Mouse (Mus musculus): ENCODE data around the gene Tmem190.
A peak's percentile ranks its signal among the peaks of the same experiment; 100 is the strongest.

The Tmem190 gene

DNA sequence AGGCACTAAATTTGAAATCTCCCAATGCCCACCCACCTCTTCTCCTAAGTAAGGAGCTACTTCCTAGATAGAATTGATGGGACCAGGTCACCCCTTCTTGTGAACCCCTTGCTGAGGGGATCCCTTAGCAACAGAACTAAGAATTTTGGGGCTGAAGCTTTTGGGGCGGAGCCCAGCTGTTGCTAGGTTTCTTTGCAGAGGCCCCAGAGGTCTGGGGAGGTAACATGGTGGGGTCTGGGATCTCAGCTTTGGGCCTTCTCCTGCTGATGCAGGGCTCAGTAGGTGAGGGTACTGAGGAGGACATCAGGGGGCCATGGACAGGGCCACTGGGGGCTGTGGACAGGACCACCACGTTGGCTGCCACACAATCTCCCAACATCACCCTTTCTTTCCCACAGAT is at the start of gene Tmem190, which contains the start of gene Il11:
TSS of gene Tmem190 (plus strand) at position 179 of the 400 bp plus-strand sequence.
TSS of gene Il11 (minus strand) at position 101 of the 400 bp plus-strand sequence.
- no peak for DNase-seq (ENCODE audit: low spot score in 2 of 2)

DNA sequence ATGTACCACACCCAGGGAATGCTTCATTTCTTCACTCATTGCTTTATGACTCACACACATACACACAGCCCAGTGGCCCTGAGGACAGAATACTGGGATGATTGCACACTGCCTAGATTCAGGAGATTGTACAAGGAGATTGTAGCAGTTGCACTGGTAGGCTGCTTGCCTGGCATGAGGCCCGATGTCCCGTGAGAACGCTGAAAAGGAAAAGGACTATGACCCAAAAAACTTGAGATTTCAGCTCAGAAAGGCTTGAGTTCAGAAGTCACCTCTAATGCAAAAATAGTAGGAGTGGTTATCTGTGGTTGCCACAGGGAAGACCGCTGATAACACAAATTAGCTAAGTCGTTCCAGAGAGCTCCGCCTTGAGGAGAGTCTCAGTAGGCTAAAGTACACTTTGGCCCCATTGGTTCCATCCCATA is 49.8 kb upstream of the Tmem190 start:
- DNase-seq (ENCODE audit: low spot score in 2 of 2): no peak

DNA sequence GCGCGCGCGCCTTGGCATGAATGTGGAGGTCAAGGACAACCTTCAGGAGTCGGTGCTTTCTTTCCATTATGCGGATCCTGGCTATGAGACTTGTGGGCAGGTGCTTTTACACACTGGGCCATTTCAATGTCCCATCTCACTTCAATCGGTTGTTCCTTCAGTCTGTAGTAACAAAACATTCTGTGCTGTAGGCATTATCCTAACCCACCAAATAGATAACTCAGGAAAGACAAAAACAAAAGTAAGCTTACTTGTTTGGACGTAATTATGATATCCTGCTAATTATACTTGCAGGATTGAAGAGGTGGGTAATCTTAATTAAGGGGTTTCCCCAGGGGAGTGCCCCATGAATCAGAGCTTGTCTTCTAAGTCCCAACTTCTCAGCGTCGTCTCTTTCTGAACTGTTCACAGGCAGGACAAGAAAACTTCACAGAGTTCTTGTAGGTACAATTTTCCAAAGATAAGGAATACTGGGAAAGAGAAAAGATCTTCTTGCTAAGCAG is 43.6 kb upstream of the Tmem190 start:
- DNase-seq (ENCODE audit: low spot score in 2 of 2): no peak

DNA sequence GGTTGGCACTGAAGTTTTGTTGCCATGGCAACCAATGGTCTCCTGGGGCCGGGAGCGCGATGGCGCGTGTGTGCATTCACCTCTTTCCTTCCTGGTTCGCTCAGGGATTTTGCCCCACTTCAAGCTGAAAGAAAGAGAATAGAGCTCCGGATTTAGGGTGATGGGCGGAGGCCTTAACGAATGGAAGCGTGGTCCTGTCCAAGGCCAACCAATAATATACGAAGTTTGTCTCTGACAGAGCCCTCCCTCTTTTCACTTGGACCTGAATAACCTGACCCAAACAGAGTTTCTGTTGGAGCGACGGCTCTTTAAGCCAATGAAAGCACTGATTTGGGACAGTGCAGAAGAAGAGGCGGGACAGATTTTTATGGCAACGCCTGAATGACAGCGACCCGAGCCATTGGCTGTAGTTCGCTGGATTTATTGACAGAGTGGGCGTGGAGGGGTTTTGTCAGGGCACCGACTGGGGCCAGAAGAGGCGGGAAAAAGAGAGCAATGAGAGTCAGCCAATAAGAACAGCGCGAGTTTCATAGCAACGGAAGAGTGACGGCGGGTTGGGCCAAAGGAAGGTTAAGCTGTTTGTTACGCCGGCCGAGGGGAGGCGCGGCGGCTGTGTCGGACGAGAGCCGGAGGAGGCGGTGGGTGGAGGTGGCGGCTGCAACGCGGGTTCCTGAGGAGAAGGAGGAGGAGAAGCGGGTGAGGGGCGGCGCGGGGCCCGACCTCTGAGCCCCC is 43.0 kb upstream of the Tmem190 start, which contains the start of gene Kmt5c:
TSS of gene Kmt5c (plus strand) at position 572 of the 732 bp plus-strand sequence.
- DNase-seq (ENCODE audit: low spot score in 2 of 2): peak; percentile 100

DNA sequence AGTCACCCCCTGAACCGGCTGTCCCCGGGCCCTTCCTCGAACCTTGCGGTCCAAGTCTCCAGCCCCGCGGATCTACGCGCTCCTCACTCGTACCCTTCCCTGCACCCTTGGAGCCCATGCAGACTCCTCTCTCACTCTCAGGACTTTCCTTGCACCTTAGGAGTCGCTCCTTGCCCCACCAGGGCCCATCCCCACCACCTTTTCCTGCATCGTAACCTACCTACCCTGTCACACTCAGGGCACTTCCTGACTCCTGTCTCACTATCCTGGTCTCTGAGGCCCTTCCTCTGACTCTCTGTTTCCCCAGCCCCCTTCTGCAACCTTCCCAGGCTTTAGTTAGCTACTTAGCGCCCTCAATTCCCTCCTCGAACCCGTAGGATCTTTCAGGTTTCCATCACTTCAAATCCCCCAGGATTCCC is 42.4 kb upstream of the Tmem190 start:
- no peak for DNase-seq (ENCODE audit: low spot score in 2 of 2)

DNA sequence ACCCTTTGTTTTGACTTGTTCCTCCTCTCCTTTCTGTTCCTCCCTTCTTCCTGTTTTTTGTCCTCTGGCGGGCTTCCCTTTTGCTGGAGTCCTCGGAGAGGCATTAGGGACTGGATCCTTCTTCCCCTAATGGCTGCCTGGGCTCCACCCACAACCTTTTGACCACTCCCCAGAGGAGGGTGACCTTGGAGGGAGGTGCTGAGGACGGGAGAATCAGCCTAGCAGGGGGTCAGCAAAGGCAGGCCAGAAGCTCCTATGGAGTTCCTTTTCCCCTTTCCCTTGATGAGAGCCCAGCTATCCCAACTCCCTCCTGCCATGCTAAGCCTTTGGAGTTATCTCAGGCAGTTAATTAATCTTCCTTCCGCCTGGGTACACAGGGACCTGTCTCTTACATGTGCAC is 41.6 kb upstream of the Tmem190 start:
- DNase-seq (ENCODE audit: low spot score in 2 of 2): peak; percentile 55 to 65

DNA sequence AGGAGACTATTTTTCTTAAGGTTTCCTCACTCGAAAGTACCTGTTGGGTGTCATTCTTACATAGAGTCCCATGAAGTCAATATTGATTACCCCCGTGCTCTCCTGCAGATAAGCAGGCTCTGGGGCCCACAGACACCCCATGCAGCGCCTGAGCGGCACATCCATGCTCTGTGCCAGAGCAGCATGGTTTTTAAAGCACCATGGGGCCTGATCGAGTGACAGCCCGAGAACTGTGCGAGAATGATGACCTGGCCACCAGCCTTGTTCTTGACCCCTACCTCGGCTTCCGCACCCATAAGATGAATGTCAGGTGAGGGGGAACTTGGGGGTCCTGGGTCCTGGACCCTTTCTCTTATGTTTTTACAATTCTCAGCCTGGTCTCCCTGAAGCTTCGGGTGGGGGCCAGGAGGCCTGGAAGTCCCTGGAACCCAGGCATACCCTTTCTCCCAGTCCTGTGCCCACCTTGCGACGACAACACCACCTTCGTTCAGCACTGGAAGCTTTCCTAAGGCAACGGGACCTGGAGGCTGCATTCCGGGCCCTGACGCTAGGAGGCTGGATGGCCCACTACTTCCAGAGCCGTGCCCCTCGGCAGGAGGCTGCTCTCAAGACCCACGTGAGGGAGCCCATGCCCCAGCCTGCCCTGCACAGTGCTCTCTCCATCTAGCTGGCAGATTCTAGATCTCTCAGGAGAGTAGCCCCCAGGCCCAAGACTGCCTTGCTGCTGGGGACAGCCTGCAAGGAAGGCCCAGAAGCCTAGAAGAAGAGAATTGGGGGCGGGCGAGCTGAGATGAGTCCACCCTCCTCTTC is 40.9 kb upstream of the Tmem190 start:
- no peak for DNase-seq (ENCODE audit: low spot score in 2 of 2)

DNA sequence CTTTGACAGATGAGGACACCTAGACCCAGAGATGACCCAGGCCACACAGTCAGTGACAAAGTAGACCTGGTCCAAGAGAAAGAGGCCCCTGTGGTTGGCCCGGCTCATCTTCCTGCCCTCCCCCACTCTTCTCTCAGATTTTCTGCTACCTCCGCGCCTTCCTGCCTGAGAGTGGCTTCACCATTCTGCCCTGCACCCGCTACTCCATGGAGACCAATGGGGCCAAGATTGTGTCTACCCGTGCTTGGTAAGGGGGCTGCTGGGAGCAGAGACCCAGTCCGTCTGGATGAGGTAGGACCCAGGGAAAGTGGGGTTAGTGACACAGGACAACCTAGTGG is 40.3 kb upstream of the Tmem190 start:
- DNase-seq (ENCODE audit: low spot score in 2 of 2): no peak

DNA sequence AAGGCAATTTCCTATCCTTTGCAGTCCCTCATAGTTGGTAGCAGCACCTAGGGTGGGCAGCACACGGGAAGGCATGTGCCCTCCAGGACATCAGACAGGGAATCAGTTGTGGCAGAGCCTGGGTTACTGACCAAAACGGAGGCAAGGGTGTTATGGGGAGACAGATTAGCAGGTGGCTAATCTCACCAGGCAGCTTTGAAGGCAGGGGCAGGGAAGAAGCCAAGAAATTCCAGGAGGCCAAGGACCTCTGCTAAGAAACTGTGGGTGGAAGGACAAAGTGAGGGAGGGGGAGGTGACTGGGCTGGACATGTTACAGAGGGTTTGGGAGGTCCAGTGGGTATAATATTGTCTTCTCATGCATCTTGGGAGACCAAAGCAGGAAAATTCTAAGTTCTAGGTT is 39.4 kb upstream of the Tmem190 start:
- no peak for DNase-seq (ENCODE audit: low spot score in 2 of 2)

DNA sequence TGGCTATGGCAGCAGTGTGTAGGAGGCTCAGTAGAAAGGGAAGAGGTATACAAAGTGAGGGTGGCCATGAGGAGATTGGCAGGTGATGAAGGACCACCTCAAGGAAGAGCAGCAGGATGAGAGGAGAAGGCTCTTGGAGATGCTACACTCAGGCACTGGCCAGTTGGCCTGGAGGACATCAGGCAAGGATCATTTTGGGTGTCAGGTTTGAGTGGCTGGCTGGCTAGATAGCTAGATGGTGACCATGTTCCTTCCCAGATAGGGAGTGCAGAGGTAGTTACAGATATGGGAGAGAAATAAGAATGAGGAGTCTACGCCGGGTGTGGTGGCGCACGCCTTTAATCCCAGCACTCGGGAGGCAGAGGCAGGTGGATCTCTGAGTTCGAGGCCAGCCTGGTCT is 37.9 kb upstream of the Tmem190 start:
- no peak for DNase-seq (ENCODE audit: low spot score in 2 of 2)

DNA sequence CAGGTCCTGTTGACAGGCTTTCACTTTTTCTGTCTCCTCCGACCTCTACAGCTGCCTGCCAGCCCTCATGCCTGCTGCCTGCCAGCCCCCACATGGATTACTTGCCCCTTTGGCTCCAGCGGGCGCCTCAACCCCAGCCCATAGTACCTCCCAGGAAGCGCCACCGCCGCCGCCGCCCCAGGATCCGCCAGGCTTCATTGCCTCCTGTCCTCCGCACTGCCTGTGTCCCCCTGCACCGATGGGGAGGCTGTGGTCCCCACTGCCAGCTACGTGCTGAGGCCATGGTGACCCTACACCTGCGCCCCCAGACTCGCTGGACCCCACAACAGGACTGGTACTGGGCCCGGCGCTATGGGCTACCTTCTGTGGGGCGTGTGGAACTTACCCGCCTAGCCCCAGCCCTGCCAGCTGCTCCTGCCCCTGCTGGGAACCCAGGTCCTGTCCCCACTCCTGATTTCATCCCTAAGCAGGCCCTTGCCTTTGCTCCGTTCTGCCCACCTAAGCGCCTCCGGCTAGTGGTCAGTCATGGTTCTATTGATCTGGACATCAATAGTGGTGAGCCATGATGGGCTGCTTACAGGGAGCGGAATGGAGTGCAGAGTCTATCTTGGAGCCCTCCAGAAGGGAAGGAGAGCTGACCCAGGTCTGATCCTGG is 36.3 kb upstream of the Tmem190 start:
- no peak for DNase-seq (ENCODE audit: low spot score in 2 of 2)

DNA sequence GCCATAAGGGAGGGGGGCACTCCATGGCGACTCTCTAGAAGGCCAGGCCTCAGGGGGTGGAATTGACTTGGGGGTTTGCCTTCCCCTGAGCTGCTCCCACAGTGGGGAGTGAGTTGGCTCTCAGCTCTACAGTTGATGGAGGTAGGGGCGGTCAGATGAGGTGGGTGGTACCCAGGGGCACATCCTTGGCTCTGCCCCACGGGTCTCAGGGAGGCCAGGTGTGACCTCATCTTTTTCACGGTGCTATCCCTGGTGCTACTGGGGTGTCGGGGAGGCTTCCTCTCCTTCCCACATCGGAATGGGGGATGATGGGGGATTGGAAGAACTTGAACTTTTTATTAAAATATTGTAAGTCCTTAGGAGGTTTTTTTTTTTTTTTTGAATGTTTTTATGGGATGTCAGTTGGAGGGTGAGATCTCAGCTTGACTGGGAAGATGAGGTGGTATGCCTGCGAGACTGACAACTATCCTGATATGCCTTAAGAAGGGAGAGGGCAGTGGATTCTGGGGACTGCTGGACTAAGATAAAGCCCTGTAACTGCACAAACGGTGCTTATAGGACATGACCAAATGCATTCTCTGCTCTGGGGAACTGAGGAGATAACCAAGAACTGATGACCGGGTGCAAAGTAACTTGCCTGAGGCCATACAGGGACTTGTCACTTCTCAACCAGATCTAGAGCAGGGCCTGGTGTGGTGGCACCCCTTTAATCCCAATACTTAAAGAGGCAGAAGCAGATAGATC is 35.4 kb upstream of the Tmem190 start:
- DNase-seq (ENCODE audit: low spot score in 2 of 2): no peak

DNA sequence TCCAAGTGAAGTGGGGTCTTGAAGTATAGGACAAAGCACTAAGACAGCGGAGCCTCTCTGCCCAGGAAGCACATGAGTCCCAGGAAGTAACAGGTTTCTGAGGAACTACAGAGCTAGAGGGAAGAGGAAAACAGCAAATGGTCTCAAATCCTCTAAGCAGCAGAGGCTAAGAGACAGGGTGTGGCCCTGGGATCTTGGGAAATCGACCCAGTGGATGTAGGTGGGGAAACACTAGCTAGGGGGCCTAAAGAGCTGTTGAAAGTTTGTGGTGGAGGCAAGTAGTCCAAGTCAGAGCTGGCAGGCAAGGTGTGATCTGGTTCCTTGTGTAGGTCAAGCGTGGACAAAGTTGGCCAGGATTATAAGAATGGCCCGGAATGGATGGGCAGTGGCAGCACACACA is 34.4 kb upstream of the Tmem190 start:
- no peak for DNase-seq (ENCODE audit: low spot score in 2 of 2)

DNA sequence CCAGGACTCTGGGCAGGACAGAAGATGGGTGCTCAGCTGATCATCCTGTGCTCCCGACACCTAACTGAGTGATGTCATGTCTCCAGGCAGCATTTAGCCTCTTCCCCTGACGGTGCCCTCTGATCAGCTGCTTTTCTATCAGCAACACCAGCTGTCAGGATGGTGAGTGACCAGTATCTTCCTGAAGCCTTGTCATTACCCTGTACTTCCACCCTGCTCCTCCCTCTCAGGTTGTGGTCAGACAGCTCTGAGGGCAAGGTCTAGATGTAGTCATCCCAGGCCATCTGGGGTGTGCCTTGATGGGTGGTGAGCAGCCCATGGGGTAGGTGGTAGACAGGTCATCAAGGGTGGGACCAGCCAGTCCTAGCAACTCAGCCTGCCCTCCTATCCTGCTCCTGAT is 33.6 kb upstream of the Tmem190 start:
- DNase-seq (ENCODE audit: low spot score in 2 of 2): no peak

DNA sequence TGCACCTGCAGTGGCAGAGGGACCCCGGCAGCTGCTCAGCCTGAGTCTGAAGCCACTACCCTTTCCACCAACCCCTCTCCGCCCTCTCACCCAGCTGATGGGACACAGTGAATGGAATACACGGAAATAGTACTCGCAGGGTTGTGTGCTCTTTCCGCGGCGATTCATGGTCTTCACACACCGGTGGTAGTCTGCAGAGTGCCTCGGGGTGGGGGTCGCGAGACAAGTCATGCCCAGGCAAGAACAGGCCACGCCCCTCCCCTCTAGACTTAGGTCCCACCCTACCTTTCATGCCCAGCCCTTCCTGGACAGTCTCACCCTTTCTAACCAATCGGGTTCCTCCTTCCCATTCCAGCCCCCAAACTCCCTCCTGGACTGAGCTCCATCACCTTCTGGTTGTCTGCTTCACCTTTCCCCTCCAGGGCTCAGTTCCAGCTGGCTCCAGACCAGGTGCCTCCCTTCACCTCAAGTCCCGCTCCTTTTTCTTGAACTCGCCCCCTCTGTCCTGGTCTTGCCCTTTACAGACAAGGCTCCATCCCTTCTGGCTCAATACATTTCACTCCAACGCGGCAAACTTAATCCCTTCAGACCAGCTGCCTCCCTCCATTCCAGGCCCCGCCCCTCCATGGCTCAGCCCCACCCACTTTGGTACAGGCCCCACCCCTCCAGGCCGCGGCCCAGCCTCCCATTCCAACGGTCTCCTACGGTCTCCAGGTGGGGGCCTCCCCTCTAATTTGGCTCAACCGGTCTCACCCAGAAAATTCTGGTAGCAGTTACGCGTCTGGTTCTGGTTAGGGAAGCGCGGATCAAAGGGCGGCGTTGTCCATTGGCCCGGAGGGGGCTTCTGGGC is 30.5 kb upstream of the Tmem190 start:
- peak in 1 of 2 experiments; percentile 29 for DNase-seq (ENCODE audit: low spot score in 2 of 2)

DNA sequence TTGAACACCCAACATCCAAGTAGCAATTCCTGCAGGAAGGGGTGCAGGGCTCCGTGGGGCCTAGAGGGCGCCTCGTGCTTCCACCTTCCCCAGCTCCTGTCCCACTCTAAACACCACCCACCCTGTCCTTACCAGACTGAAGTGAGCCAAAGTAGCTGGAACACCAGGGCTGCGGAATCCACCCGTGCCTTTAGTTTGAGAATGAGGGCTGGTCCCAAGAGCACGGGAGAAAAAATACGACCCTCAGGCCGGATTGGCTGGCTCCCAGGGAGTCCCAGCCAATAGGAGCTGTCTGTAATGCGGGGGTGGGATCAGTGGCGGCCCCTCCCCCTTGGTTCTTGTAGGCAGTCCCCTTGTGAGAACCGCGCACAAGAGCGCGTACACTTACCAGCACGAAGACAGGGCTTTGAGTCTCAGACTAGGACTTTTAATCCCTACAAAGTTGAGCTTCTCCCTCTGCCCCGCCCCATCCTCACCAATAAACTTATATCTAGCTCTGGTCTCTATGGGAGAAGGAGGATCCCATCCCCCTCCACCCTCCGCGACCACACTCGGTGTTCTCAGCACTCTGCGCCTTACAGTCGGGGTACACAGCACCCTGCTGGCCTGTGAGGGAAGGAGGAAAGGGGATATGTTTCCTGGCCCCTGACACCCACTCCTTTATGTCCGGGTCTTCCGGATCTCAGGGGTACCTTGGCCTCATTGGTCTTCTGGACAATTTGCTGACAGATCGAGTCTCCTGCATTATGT is 29.7 kb upstream of the Tmem190 start, which contains the start of gene Cox6b2:
TSS of gene Cox6b2 (minus strand) at position 274 of the 750 bp plus-strand sequence.
- peak; percentile 90 for DNase-seq (ENCODE audit: low spot score in 2 of 2)

DNA sequence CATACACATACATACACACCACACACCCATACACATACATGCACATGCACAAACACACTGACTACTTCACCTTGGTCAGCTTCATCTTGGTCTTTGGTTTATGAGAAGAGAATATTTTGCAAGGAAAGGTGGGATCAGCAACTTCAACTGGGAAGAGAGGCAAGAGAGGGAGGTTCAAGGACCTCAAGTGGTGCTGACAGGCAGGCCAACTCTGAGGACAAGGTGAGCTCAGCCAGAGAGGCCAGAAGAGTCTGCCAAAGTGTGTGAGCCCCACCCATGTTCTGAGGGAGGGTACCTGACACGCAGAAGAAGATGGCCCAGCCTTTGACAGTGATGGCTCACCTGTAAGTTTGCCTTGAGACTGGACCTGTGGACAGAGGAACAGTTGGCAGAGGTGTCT is 23.1 kb upstream of the Tmem190 start:
- DNase-seq (ENCODE audit: low spot score in 2 of 2): no peak

DNA sequence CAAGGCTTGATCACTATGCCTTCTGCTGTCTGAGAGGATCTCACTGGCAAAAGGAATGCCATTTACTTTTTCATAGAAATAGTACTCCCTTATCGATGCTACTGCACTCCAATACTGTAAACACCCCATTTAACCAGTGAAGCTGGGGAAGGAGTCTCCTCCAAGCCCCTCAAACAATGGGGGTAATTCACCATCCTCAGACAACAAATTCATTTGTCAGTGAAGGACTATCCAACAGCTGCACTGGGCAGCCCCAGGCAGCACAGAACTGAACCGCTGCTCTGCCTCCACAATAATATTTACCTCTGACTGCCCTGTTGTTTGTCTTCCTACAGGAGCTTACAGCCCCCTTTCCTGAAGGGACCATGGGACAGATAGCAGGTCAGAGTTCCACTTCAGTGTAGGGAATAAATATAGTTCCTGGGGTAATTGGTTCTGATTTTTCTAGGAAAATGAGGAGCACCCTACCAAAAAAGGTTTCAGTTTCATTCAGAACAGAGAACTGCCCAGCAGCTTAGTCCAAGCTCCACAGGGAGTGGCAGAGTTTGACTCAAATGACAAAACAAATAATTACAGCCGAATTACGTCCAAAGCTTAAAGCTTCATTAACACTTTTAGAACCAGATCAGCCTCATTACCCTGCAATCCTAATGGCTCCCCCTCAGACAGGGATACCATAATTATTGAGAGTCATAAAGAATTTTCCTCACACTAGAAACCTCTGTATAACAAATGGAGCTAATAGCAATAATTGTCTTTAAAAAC is 17.6 kb upstream of the Tmem190 start:
- no peak for DNase-seq (ENCODE audit: low spot score in 2 of 2)

DNA sequence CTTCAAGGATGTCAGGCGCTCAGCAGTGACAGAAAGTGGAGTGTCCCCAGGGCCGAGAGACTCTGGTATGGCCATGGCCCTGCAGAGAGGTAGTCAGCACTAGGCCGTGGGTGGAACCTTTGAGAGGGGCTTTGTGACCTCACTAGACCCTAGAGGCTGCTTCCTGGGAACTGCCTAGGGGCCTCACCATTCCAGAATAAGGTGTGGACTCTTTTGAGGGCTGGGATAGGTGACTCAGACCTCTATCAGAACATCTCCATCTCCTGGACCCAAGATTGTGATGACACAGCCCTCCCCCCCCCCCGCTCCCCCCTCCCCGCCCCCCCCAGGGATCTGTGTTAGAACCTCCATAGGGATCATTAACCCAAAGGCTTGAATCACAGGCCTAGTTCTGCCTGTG is 11.5 kb upstream of the Tmem190 start, which contains the start of gene Fam71e2:
TSS of gene Fam71e2 (minus strand) at position 101 of the 400 bp plus-strand sequence.
- DNase-seq (ENCODE audit: low spot score in 2 of 2): no peak
